Mouse (Mus musculus) frontal cortex, adult 2 months (tissue): ENCODE data around the gene Gramd1c. TPM values are rescaled to one million over a fixed set of nuclear protein-coding genes. Genes with fewer than 3 reads are reported as not detected.

Source experiments
- DNase-seq, 2 experiments: peaks; one replicate each; pipeline ENCODE4 v3.0.0; 2022; ENCODE audit warnings: low spot score in 1 of 2; ENCODE audit errors: extremely low spot score in 1 of 2
- polyA plus RNA-seq: library from polyadenylated mRNA; depleted of rRNA; stranded (reverse); fragments of >200 nt; gene quantifications from 2 replicates; pipeline ENCODE4 v1.2.3, GENCODE M21; 2012; rRNA removed

Gene Gramd1c
- polyA plus RNA-seq, 1 experiment: 2.8 TPM

DNA sequence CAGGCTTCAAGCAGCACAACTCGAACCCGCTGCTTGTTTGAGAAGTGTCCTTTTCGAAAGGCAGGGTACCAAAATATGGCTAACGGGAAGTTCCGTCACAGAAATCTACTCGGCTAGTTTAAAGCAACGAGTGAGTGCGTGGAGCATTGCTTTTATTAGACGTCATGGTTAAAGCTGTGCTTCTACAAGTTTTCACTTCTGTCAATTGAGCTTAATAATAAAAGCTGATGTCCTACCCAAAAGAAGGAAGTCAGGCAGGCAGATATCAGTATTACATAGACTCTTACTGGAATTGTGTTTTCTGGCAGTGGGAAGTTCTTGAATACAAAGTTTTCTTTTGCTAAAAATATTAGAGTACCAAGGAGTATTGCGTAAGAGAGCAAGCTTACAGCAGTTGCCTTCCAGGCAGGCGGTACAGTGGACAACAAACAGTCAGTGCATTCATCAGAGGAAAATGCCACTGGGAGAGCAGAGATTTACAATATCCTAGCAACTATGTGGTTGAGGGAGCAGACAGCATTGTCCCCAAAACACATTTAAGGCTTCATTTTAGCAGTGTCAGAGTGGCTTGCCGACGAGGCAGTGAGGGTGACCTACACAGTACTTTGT, 97.3 kb downstream of the Gramd1c start:
- DNase-seq: no peak

DNA sequence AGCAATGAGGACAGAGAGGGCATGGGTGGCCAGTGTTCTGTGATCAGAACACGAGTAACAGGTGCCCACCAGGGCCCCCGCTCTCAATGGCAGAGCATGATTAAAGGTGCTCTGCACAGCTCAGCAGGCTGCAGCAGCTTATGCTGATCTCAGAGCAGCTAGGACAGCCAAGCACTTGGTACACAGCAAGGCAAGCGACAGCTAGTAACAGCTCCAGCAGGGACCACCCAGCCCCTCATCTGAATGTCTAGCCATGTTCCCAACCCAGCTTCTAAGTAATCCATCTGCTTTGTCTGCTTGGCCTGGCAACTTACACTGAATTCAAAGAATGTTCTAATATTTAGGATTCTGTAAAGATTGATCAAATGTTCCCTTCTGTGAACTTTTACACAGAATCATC, 99.4 kb downstream of the Gramd1c start:
- no peak for DNase-seq

DNA sequence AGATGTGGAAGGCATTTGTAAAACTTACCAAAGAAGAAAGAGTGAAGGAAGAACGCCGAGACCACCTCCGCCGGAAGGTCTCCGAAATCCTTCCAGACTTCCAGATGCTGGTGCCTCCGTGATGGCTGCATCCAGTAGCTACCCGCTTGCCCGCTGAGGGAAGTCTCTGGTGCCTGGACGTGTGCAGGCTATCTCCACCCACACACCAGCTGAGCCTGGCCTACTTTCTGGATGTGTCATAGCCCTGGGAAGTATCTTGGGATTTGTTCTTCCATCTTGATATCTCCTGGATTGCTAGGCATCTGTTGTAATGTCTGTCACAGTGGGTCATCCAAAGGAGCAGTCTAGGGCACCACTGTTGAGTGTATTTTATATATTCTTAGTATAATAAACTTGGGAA, 99.9 kb downstream of the Gramd1c start:
- peak in 1 of 2 experiments; percentile 69 for DNase-seq

DNA sequence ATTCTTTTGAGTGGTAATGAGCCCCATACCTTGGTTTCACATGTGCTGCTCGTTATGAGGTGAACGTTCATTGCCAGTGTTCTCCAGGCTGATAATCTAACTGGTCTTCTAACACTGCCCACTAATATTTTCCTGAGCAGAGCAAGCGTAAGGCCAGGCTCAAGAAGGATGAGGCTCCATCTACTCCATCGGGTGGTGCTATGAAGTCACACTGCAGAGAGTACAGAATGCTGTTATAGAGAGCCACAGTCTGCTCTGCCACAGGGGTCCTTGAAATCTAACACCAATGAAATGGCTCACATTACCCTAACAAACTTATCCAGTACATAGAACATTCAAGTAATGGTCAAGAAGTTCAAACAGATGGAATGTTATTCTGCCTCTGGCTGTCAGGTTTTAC, 105.1 kb downstream of the Gramd1c start:
- DNase-seq: no peak

DNA sequence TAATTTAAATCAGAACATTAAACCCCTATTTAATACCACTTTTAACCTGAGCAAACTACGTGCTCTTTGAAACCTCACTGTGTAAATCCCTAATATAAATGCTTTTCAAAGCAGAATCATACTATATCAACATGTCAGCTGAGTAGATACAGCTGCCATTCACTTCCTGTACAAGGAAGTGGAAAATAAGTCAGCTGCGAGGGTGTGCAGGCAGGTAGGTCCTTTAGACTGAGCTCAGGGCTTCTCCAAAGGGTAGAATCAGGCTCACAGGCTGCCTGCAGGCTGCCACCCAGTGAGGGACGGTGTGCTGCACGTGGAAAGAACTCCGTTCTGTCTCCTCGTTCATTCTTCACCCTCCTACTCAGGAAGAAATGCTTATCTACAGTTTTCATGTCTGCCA, 108.2 kb downstream of the Gramd1c start:
- no peak for DNase-seq

DNA sequence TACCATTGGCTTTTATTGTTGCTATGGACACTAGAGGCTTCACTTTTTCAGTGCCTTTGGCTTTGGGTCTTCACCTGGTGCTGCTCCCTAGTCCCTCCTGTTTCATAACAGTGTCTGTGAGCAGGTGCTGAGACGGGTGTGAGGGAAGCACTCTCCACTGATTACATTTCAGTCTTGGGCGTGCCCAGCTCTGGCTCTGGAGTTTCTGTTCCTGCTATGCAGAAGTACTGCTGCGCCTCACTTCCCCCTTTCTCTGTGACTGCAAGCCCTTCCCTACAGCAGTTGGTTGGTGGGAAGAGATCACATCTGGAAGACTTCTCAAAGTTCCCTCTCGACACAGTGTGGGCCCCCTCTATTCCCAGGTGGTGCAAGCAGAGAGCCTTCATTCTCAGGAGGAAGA, 111.6 kb downstream of the Gramd1c start:
- no peak for DNase-seq

DNA sequence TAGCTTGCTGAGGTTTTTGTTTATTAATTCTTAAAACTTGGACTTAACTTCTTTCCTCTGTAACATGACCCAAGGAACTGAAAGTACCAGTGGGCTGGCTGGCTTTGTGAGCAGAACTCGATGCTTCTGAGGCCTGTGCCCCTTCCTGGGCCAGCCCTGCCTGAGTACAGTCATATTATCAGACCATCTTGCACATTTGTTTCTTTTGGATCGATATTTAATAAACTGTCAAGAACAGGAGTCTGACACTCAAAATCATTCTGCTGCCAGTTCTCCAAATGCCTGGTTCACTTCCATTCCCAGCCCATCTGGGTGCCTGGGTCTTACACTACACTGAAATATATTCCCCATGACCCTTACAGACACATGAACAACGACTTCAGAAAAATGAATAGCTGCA, 117.3 kb downstream of the Gramd1c start:
- no peak for DNase-seq

DNA sequence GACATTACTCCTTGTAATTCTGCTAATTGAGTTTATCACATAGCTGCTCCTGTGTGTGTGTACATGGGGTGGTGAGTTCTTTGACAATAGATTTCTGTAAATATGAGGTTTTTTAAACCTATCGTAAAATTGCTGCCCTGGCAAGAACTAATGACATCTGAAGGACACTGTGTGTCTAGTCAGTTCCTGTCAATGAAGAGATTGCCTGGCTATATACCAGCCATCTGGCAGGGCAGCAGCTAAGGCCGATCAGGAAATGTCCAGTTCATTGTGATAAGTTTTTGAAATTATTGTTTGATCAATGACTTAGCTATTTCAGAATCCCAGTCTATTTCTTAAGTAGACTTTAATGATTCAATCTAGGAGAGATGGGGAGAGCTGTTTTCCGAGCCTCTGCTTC, 117.8 kb downstream of the Gramd1c start:
- no peak for DNase-seq

DNA sequence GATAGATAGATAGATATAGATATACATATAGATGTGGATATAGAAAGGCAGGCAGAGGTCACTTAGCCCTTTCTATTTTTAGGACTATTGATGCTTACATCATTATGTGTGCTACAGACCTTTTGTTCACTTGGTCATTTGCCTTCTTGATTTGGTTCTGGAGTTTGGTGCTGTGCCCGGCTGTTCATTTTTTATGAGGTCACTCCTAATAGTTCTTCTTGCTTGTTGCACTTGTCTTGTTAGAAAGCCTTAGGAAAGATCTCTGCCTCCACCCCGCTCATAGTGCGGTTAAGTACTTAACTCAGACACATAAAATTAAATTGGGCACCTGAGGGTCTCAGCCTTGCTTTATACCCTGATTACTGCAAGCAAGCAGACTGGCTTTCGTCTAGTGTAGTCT, 122.3 kb downstream of the Gramd1c start:
- no peak for DNase-seq

DNA sequence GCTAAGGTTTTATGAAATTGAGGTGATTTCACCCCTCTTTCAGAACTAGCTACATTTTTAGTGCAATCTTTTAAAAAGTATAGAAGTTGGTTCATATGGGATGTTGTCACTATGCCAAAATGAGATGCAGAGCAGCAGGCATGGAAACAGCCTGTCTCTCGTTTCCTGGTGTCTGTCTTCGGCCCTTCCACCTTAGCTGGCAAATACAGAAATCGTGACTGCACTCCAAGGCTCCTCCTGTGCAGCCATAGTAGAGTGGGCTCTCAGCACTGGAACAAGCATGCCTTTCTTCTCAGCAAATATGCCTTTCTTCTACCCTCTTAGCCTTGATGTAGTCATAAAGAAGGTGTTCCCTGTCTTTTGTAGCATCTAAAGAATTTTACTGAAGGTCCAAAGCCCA, 127.3 kb downstream of the Gramd1c start:
- peak in 1 of 2 experiments; percentile 27 for DNase-seq

DNA sequence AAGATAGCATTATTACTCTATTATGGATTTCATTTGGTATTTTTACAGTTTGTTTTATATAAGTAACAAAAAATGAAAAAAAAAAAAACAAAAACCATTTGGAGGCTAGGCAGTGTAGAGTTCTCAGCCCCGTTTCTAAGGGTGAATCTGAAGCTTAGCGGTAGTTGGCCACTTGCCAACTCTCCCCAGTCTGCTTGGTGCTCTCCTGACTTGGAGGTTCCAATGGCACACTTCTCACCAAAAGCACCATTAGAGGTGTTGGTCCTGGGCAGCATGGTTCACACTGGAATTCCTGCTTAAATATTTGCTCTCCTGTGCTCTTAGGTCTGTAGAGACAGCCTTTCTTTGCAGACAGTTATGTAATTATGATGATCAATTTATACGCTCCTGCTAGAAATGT, 127.8 kb downstream of the Gramd1c start:
- DNase-seq: no peak

DNA sequence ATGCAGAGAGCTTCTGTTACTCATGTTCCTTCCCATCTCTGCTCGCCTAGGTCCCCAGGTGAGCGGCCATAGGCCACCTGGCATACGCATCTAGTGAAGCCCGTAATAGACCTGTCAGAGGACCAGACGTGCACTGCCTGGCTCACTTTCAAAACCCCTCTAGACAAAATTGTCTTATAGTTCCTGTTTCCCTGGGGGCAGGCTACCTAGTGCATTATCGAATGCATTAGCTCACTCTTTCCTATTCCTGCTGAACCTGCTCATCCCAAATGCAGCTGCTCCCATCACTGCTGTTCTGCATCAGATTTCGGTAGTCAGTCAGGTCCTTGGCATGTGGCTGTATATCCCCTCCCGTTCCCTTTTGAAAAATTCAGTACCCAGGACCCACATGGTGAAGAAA, 128.3 kb downstream of the Gramd1c start:
- no peak for DNase-seq

DNA sequence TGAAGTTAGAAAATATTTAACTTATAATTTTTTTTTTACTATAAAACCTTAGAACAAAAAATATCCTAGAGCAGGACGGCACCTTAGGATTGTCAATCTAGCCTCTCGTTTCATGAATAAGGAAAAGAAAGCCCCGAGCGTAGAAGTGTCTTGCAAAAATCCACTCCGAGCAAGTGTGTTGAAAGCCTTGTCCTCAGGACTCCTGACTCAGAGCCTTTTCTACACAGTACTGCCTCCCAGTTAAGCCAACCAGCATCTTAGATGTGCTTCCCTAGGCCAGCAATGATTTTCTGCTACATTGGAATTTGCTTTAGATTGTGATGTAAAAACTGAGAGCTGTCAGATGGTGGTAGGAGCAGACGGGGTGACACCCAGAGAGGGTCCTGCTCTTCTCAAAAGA, 130.1 kb downstream of the Gramd1c start:
- no peak for DNase-seq

DNA sequence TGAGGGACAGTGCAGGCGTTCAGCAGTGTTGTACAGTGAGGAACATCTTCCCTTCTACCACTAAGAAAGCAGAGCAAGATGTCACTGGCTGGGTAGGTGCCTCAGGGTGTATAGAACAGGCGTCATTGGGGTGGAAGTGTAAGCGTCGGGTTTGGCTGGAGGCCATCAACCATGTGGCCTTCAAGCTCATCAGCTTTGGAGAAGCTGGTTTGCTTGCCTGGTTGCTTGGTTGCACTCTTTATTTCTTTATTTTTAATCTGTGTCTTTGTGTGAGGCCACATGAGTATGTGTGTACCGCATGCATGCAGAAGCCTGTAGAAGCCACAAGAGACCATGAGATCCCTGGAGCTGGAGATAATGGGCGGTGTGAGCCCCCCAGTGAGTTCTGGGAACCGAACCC, 130.8 kb downstream of the Gramd1c start:
- no peak for DNase-seq

DNA sequence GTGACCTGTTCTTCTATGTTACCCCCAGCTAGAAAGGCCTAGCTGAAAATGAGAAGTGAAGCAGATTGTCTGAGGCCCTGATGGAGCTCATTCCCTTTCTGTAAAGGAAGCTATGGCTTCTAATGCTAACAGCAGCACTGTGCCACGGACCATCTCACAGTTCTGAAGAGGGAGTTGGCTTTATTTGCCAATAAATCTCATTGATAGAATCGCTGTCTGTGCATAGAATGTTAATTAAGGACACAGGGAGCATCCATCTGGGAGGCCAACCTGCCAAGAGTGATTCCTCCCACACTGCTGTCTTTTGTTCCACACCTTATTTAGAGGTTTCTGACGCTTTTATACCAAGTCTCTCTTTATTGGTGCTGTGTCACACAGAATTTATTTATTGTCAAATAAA, 131.6 kb downstream of the Gramd1c start:
- DNase-seq: no peak

DNA sequence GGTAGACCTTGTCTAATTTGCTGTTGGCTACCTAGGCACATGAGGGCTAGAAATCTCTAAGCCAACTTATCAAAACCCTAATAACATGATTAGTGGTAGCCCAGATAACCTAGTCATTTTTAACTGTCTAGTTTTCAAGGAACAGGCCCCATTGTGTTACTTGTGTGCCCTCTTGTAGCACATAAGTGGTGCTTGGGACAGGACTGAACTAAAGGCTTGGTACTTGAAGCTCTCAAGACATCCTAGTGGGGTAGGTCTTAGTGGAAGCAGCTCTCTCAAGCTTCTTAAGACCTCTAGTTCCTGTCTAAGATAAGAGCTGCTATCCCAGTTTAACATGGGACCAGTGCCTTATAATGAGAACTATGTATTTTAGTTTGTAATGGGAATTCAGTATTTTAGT, 132.6 kb downstream of the Gramd1c start:
- DNase-seq: no peak

Other genes with a start within 250 kb of the Gramd1c start
- 6.6 and 7.1 TPM in 2 replicates for gene Ccdc191, start 173.5 kb downstream of the Gramd1c start, polyA plus RNA-seq
- 34.9 and 44.2 TPM in 2 replicates for gene Qtrt2, start 136.5 kb downstream of the Gramd1c start, polyA plus RNA-seq
- 12.2 and 13.2 TPM in 2 replicates for gene Zdhhc23, start 83.6 kb downstream of the Gramd1c start, polyA plus RNA-seq
- 201 and 231 TPM in 2 replicates for gene Atp6v1a, start 76.4 kb upstream of the Gramd1c start, polyA plus RNA-seq
- 26.5 and 27.5 TPM in 2 replicates for gene Naa50, start 76.5 kb upstream of the Gramd1c start, polyA plus RNA-seq
- 14.0 and 14.9 TPM in 2 replicates for gene Usf3, start 109.9 kb upstream of the Gramd1c start, polyA plus RNA-seq